Mouse (Mus musculus) heart, postnatal 36 days (tissue): ENCODE data around the gene Nid2. TPM values are rescaled to one million over a fixed set of nuclear protein-coding genes. Genes with fewer than 3 reads are reported as not detected.

Source experiments
- DNase-seq, 2 experiments: peaks; one replicate each; pipeline ENCODE4 v3.0.0; 2021 to 2022
- intact Hi-C: fragments of 180-260 bp; cut with DNase I; formaldehyde crosslinking; loops from one replicate; pipeline ENCODE4 v1.15.1; 2025
- total RNA-seq, 2 experiments: library from RNA; stranded (reverse); gene quantifications; 2 replicates each; pipeline ENCODE4 v1.2.3; 2021

The Nid2 gene
- total RNA-seq, 2 experiments from 2014 or later: 35.0 to 36.3 TPM

- intact Hi-C loops: loop anchor here (5.0 kb wide), 1 partner anchor 41 kb away; no protein-coding TSS in a partner anchor
- no peak for DNase-seq
These were observed 25.1 kb downstream of the Nid2 start for GRCm38 (mm10) chr14:19776179-19776578.

GRCm38 (mm10) chr14:19776890-19777289, 25.8 kb downstream of the Nid2 start:
- DNase-seq: peak; percentile 68 to 73
- intact Hi-C loops: loop anchor here (1.0 to 5.0 kb wide), 2 partner anchors 40 to 70 kb away; no protein-coding TSS in a partner anchor

DNA sequence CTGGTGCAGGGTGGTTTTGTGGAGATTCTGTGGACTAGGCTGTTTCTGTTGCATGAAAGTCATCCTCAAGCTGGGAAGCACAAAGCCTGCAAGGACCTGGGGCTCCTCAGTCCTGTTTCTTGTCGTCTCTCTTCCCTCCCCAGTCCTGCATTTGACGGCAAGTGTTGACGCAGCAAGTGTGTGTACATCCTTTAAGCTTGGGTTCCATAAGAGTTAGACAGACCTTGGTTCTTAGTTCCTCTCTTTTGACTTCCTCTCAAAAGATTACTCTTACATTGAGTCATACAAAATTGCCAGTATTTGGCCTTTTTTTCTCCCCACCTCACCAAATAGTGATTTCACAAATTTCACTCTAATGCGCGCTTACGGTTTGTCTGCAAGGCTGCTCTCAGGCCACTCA, 26.3 kb downstream of the Nid2 start:
- intact Hi-C loops: loop anchor here (1.0 to 5.0 kb wide), 2 partner anchors 40 to 70 kb away; no protein-coding TSS in a partner anchor
- no peak for DNase-seq

DNA sequence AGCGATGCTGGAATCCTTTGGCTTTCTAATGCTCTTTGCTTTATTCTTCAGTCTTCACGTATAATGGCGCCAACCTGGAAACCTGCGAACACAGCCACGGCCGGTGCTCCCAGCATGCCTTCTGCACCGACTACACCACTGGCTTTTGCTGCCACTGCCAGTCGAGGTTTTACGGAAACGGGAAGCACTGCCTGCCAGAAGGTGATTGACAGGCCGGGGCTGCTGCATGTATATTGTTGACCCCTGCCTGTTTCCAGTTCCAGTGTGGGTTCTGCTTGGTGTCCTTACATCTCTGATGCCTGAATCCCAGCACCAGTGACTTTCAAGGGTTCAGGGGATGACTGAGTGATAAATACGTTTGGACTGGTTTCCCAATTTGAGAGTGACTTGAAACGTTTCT, 26.9 kb downstream of the Nid2 start:
- no peak for DNase-seq
- intact Hi-C loops: loop anchor here (1.0 to 5.0 kb wide), 2 partner anchors 39 to 71 kb away; no protein-coding TSS in a partner anchor

- intact Hi-C loops: no loop called here
- DNase-seq: no peak
These were observed 34.9 kb downstream of the Nid2 start for GRCm38 (mm10) chr14:19785797-19786588.

DNA sequence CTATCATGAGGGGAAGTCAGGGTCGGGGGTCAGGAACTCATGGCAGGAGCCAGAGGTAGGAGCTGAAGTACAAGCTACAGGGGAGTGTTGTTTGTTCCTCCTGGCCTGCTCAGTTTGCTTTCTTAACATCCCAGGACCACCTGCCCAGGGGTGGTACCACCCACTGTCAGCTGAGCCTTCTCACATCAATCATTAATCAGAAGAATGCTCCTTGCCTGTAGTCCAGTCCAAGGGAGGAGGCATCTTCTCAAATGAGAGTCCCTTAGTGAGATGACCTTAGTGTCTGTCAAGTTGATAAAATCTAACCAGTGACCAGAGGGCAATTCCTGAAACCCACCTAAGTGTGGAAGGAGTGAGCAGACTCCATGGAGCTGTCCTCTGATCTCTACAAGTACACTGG, 37.4 kb downstream of the Nid2 start:
- intact Hi-C loops: no loop called here
- no peak for DNase-seq

- no peak for DNase-seq
- intact Hi-C loops: loop anchor here (5.0 kb wide), 1 partner anchor 43 kb away; the partner anchor contains the start of gene Nid2
These were observed 43.8 kb downstream of the Nid2 start for GRCm38 (mm10) chr14:19794881-19795280.

GRCm38 (mm10) chr14:19796541-19797304, 45.7 kb downstream of the Nid2 start:
- intact Hi-C loops: loop anchor here (5.0 kb wide), 1 partner anchor 44 kb away; the partner anchor contains the start of gene Nid2
- no peak for DNase-seq

DNA sequence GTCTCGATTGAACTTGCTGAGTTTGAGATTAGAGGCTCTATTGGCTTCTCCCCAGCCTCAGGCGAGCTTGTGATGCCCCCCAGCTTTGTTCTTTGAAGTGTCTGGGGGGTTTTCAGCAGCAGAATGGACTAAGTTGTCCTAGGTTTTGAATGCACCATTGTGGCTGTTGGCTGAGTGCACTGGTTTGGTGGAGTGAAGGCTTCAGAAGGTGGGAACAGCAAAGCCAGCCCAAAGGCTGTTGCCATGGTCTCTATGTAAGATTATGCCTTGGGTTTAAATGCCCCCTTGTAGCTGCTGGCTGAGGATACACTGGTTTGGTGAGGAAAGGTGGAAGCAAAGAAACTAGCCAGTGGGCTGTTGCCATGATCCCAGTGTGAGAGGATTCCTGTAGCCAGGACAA, 49.4 kb downstream of the Nid2 start:
- intact Hi-C loops: no loop called here
- DNase-seq: no peak

- intact Hi-C loops: loop anchor here (2.0 kb wide), 1 partner anchor 17 kb away; no protein-coding TSS in a partner anchor
- DNase-seq: no peak
These were observed 50.6 kb downstream of the Nid2 start for GRCm38 (mm10) chr14:19801474-19802215.

- intact Hi-C loops: loop anchor here (2.0 kb wide), 1 partner anchor 16 kb away; no protein-coding TSS in a partner anchor
- DNase-seq: no peak
These were observed 52.2 kb downstream of the Nid2 start for GRCm38 (mm10) chr14:19803222-19803621.

GRCm38 (mm10) chr14:19803623-19804022, 52.6 kb downstream of the Nid2 start:
- intact Hi-C loops: loop anchor here (2.0 kb wide), 1 partner anchor 15 kb away; no protein-coding TSS in a partner anchor
- DNase-seq: no peak

DNA sequence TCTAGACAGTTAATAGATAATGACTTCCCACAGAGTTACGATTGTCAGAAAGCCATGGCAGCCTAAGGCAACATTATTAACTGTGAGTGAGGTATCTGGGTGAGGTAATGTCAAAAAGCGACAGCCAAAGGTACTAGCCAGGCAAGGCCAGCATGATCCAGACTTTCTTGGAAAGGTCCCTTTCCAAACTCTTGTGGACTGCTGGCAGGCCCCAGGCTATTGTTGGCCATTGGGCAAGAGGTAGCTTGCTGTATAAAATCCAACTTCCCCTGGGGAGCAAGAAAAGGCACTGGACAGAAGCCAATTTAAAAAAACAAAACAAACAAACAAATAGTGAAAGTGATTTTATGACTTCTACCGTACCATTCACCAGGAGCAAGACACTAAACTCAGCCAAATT, 56.3 kb downstream of the Nid2 start:
- peak; percentile 13 to 26 for DNase-seq
- intact Hi-C loops: no loop called here

DNA sequence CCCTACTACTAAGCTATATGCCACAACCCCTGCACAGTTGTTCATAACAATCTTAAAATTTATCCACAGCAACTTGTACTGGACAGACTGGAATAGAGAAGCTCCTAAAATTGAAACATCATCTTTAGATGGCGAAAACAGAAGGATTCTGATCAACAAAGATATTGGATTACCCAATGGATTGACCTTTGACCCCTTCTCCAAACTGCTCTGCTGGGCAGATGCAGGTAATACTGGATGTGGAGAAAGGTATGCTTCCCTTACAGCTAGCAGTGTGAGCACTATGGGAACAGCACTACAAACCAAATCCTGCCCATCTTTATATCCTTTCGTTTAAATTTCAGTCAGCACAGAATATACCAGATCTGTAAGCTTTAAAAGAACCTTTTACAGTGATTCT, 56.8 kb downstream of the Nid2 start:
- intact Hi-C loops: no loop called here
- no peak for DNase-seq

DNA sequence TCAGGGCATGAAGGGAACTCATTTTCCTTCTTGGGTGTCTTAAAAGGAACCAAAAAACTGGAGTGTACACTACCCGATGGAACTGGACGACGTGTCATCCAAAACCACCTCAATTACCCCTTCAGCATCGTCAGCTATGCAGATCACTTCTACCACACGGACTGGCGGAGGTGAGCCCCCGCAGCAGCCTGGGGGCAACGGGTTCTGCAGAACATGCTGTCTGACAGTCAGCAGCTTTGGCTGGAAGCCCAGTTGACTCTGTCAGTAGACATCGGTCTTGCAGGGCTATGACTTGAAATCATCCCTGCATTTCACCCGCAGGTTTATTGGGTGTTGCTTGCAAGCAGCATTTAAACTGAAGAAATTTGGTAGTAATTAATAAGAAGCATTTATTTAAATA, 58.9 kb downstream of the Nid2 start:
- DNase-seq: no peak
- intact Hi-C loops: no loop called here

DNA sequence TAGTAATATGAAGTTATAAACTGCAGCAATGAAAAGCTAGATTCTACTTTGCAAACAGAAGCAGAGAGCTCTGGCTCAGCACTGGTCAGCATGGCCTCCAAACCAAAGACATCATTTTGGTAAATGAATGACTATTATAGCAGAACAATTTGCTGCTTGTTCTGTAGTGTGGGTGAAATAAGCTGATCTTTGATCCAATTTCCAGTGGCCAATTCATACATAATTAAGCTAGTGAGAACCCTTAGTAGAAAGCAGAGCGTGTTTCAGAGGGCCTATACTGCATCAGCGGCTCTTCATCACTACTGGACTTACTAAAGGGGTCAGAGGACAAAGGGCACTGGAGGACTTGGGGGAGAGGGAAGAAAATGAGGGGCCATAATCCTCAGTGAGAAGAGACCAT, 62.0 kb downstream of the Nid2 start:
- intact Hi-C loops: no loop called here
- no peak for DNase-seq

DNA sequence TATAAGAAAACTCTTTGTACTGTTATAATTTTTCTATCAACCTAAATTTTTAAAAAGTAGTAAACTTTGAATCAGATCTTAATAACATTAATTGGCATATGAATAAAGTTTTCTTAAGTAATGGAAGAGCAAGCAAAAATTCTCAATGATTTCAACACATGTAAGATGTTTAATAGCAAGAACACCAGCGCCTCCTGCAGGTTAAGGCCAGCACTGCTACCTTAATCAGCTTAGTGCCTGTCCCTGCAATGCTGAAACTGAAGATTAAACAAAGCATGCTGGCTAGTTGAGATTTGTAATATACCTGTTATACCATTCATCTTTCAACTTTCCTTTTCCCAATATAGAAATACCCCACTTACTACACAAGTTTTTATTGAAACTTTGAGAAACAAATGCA, 66.9 kb downstream of the Nid2 start:
- peak; percentile 81 to 92 for DNase-seq
- intact Hi-C loops: loop anchor here (1.0 to 5.0 kb wide), 3 partner anchors 15 to 112 kb away; no protein-coding TSS in a partner anchor

GRCm38 (mm10) chr14:19821686-19822085, 70.6 kb downstream of the Nid2 start:
- intact Hi-C loops: no loop called here

GRCm38 (mm10) chr14:19823321-19824142, 72.5 kb downstream of the Nid2 start, which contains the start of gene Rtraf:
Gene Rtraf, minus strand, starts transcription at chr14:19823824.
- intact Hi-C loops: no loop called here
- DNase-seq: peak; percentile 93 to 94

More at GRCm38 (mm10) chr14:19821686-19822085, 70.6 kb downstream of the Nid2 start:
- no peak for DNase-seq
